Mouse (Mus musculus) leukemia stem cell, adult 10-12 weeks (primary cell): ENCODE data around the gene Ifi211. TPM values are rescaled to one million over a fixed set of nuclear protein-coding genes. Genes with fewer than 3 reads are reported as not detected.

ENCODE experiments used
- polyA plus RNA-seq: library from polyadenylated mRNA; stranded (reverse); fragments of >175 nt; gene quantifications from 2 replicates; pipeline ENCODE4 v1.2.3, GENCODE M21; 2012; ENCODE audit warnings: low replicate concordance

The Ifi211 gene
- 0.09 and 0.46 TPM in 2 replicates for polyA plus RNA-seq

GRCm38 (mm10) chr1:173912548-173913255 is at the start of gene Ifi211:
Ifi211 (minus strand) TSS chr1:173913046.

GRCm38 (mm10) chr1:173941924-173942779 is 29.3 kb upstream of the Ifi211 start, which contains the start of the genes Mndal and Ifi203:
Mndal (minus strand) TSS chr1:173942491.
Ifi203 (minus strand) TSS chr1:173942672.

Other genes with a start within 250 kb of the Ifi211 start
- gene Ifi208, start 239.4 kb downstream of the Ifi211 start, polyA plus RNA-seq: 0.17 and 0.23 TPM in 2 replicates
- 0.12 and 0.49 TPM in 2 replicates for gene Ifi207, start 171.3 kb downstream of the Ifi211 start, polyA plus RNA-seq
- 0.16 TPM in 1 of 2 replicates, not detected in the other for gene Ifi204, start 146.1 kb downstream of the Ifi211 start, polyA plus RNA-seq
- 3.8 and 4.7 TPM in 2 replicates for gene Mndal, start 29.4 kb upstream of the Ifi211 start, polyA plus RNA-seq
- gene Ifi203, start 29.6 kb upstream of the Ifi211 start, polyA plus RNA-seq: 1.6 and 2.6 TPM in 2 replicates
- 0.20 TPM in 1 of 2 replicates, not detected in the other for gene Ifi202b, start 69.7 kb upstream of the Ifi211 start, polyA plus RNA-seq
- 0.18 TPM in 1 of 2 replicates, not detected in the other for gene Ifi205, start 118.8 kb upstream of the Ifi211 start, polyA plus RNA-seq
- gene Olfr433, start 127.7 kb upstream of the Ifi211 start, polyA plus RNA-seq: not detected in 2 replicates
- 0.03 TPM in 1 of 2 replicates, not detected in the other for gene Olfr432, start 136.2 kb upstream of the Ifi211 start, polyA plus RNA-seq
- gene Olfr430, start 153.6 kb upstream of the Ifi211 start, polyA plus RNA-seq: not detected in 2 replicates
- not detected in 2 replicates for gene Olfr429, start 171.3 kb upstream of the Ifi211 start, polyA plus RNA-seq
- not detected in 2 replicates for gene Olfr427, start 183.8 kb upstream of the Ifi211 start, polyA plus RNA-seq
- not detected in 2 replicates for gene Olfr231, start 208.1 kb upstream of the Ifi211 start, polyA plus RNA-seq
- gene Olfr424, start 218.5 kb upstream of the Ifi211 start, polyA plus RNA-seq: not detected in 2 replicates
- gene Olfr420, start 242.6 kb upstream of the Ifi211 start, polyA plus RNA-seq: not detected in 2 replicates